Mouse (Mus musculus) heart, adult 2 months (tissue): Measurements from ENCODE around the gene Dnajb11. TPM values are rescaled to one million over a fixed set of nuclear protein-coding genes. Genes with fewer than 3 reads are reported as not detected.

Experiments used
- DNase-seq, 2 experiments: peaks; one replicate each; pipeline ENCODE4 v3.0.0; 2021
- H3K27ac ChIP-seq: fragments of 200-600 bp; 2 replicates; pipeline ENCODE4 v1.8.1; 2022
- H3K27me3 ChIP-seq: fragments of 200-500 bp; 2 replicates; pipeline ENCODE4 v1.6.1; 2012; ENCODE audit warnings: mild to moderate bottlenecking, low read length, inconsistent platforms, mixed read lengths; ENCODE audit not compliant: control insufficient read depth, insufficient read depth
- H3K36me3 ChIP-seq: fragments of 200-500 bp; 2 replicates; pipeline ENCODE4 v1.6.1; 2012; ENCODE audit warnings: low read length, inconsistent platforms; ENCODE audit not compliant: control insufficient read depth, insufficient read depth
- H3K4me1 ChIP-seq: fragments of 200-500 bp; 2 replicates; pipeline ENCODE4 v1.6.1; 2011; ENCODE audit warnings: low read length; ENCODE audit not compliant: control insufficient read depth, insufficient read depth
- H3K4me3 ChIP-seq: fragments of 200-600 bp; 2 replicates; pipeline ENCODE4 v1.8.1; 2022
- H3K79me2 ChIP-seq: fragments of 200-500 bp; replicated peaks from 2 replicates; pipeline ENCODE4 v1.6.1; 2012; ENCODE audit warnings: mild to moderate bottlenecking, inconsistent platforms, low read length, moderate library complexity, mixed read lengths; ENCODE audit not compliant: control insufficient read depth, insufficient read depth
- H3K9ac ChIP-seq: fragments of 200-500 bp; 2 replicates; pipeline ENCODE4 v1.6.1; 2012; ENCODE audit warnings: low read depth, mild to moderate bottlenecking, control low read depth, inconsistent platforms, low read length, mixed read lengths
- CTCF ChIP-seq: fragments of 200-600 bp; IDR thresholded peaks from 2 replicates; pipeline ENCODE4 v1.8.1; 2022; ENCODE audit warnings: antibody characterized with exemption, mild to moderate bottlenecking, moderate library complexity
- EP300 ChIP-seq: fragments of 200-500 bp; IDR thresholded peaks from 2 replicates; pipeline ENCODE4 v1.6.1; 2011; ENCODE audit warnings: low read depth, low read length, control low read depth; ENCODE audit not compliant: insufficient read depth
- POLR2A ChIP-seq: fragments of 200-500 bp; IDR thresholded peaks from 2 replicates; pipeline ENCODE4 v1.6.1; 2011; ENCODE audit warnings: mild to moderate bottlenecking, low read depth, low read length, control low read depth; ENCODE audit not compliant: insufficient read depth
- WGBS: fragments of 180-500 bp; shearing (Covaris S2); methylation state at CpG from one replicate; pipeline ENCODE4 v1.1.7; 2018; 5-methylcytosine and 5-hydroxymethylcytosine counted together
- intact Hi-C: fragments of 180-260 bp; cut with DNase I; formaldehyde crosslinking; loops from one replicate; pipeline ENCODE4 v1.15.1; 2025
- polyA plus RNA-seq: library from polyadenylated mRNA; depleted of rRNA; stranded (reverse); fragments of >200 nt; gene quantifications from 2 replicates; pipeline ENCODE4 v1.2.3, GENCODE M21; 2012
- total RNA-seq, 2 experiments: library from RNA; stranded (reverse); gene quantifications; 2 replicates each; pipeline ENCODE4 v1.2.3; 2021

Gene Dnajb11
- total and polyA plus RNA-seq, 3 experiments = 13.0 to 68.5 (median 59.5) TPM

DNA sequence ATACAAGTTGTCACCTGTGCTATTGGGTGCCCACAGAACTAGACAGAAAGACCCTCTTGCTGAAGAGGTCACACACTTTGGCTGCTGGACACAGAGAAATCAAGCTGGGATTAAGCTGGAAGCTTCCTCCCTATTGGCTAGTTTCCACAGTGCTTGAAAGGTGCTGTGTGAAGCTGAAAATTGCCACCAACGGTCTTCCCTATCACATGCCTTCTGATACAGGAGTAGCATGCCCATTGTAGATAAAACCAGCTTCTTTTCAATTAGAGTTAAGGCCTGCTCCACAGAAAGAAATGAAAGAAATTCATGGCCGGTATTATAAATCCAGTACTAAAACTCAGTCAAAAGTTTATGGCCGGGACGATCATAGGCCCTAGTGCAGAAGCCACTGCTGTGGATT lies 4.9 kb upstream of the Dnajb11 start:
- Histone ChIP-seq H3K27ac (no peak overlapping the region), H3K4me3 (no peak overlapping the region), H3K79me2 (0 out of 2 replicates have a peak, but pooled peaks cover 2% of the 10 kb centered on the region), H3K9ac (no peak overlapping the region), H3K36me3 (no peaks in the 10 kb centered on the region), H3K27me3 (no peaks in the 10 kb centered on the region), H3K4me1 (no peaks in the 10 kb centered on the region; the same call in 1 of the 2 replicates)
- intact Hi-C loops = loop anchor here (10.0 kb wide), 1 partner anchor 848 kb away; the partner anchor contains the start of gene Senp2
- 85% methylated on average over 4 of the region's 4 CpGs for WGBS
- DNase-seq = no peak
- no peak for TF ChIP-seq CTCF
- no peak for TF ChIP-seq POLR2A
- TF ChIP-seq EP300 = no peak

DNA sequence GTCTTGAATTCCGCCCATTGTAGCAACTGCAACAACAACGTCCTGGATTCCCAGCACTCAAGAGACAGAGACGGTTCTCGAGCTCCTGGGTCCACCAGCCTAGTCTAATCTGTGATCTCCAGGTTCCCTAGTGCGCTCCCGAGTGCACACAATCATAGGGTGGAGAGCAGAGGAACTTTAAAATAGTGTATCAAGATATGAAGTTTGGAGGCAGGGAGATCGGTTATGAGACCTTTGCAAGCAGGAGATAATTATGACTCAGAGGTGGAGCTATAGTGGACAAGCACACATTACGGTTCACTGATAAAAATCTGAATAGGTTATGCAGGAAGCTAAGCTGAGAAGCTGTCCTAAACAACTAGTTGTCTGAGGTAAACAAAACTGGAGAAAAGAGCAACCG lies 872 bp upstream of the Dnajb11 start:
- H3K9ac ChIP-seq = peak overlapping the region; percentile 45; the same call in 1 of the 2 replicates
- no peak for TF ChIP-seq CTCF
- no peak for TF ChIP-seq POLR2A
- no peak for TF ChIP-seq EP300
- H3K36me3 ChIP-seq = no peaks in the 10 kb centered on the region
- DNase-seq = no peak
- no peaks in the 10 kb centered on the region for H3K27me3 ChIP-seq
- peak overlapping the region; percentile 86 for H3K27ac ChIP-seq
- intact Hi-C loops = loop anchor here (5.0 to 10.0 kb wide), 2 partner anchors 251 to 852 kb away; partner anchors contain the start of genes Eif4a2 and Senp2
- H3K79me2 ChIP-seq = peaks cover 6% of the 10 kb centered on the region
- peaks cover 4% of the 10 kb centered on the region for H3K4me1 ChIP-seq
- peak overlapping the region; percentile 75 for H3K4me3 ChIP-seq
- 6% methylated on average over 9 of the region's 9 CpGs for WGBS

DNA sequence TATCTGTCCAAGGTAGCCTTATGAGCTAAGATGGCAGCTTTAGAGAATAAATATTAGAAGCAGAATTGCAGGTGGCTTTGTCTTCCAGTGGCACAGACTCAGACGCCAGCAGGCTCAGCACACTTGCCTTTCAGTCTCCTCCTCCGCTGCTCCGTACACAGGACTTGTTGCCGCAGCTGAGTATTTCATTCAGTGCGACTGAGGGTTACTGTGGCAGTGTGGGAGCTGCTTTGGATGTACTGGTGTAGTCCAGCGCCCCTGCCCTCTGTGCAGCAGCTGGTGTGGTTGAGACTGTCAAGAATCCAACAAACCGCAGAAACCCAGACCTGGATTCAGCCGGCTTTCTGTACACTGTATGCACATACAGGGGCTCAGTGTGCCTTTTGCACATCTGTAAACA lies 14.8 kb downstream of the Dnajb11 start:
- no peaks in the 10 kb centered on the region; the same call in 1 of the 2 replicates for H3K36me3 ChIP-seq
- no peaks in the 10 kb centered on the region for H3K27me3 ChIP-seq
- no peak overlapping the region for H3K27ac ChIP-seq
- intact Hi-C loops = no loop called here
- no peaks in the 10 kb centered on the region for H3K79me2 ChIP-seq
- no peak overlapping the region for H3K4me3 ChIP-seq
- DNase-seq = no peak
- 92% methylated on average over 8 of the region's 8 CpGs for WGBS
- no peaks in the 10 kb centered on the region for H3K4me1 ChIP-seq
- TF ChIP-seq POLR2A (no peak), EP300 (no peak), CTCF (no peak)
- H3K9ac ChIP-seq = no peak overlapping the region

DNA sequence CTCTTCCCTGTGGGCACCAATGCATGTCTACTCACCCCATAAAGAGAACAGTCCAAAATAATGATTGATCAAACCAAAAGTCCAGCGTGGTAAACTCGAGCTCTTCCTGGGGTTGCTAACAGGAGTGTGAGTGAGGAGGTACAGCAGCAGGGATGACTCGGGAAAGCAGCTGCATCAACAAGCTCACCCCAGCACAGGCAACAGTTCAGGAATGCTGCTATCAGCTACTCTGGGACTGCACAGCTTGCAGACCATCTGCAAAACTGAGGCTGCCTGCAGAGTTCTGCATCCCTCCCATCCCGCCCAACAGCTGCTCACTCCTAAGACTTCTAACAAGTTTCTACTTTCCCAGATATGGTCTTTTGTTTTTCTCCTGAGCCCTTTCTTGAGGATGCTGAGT lies 15.7 kb downstream of the Dnajb11 start:
- Histone ChIP-seq H3K27me3 (no peaks in the 10 kb centered on the region), H3K4me1 (no peaks in the 10 kb centered on the region), H3K27ac (no peak overlapping the region), H3K9ac (no peak overlapping the region), H3K4me3 (no peak overlapping the region), H3K79me2 (no peaks in the 10 kb centered on the region), H3K36me3 (no peaks in the 10 kb centered on the region; the same call in 1 of the 2 replicates)
- WGBS = 64% methylated on average over 4 of the region's 4 CpGs
- DNase-seq = no peak
- intact Hi-C loops = no loop called here
- TF ChIP-seq CTCF (no peak), EP300 (no peak), POLR2A (no peak)

DNA sequence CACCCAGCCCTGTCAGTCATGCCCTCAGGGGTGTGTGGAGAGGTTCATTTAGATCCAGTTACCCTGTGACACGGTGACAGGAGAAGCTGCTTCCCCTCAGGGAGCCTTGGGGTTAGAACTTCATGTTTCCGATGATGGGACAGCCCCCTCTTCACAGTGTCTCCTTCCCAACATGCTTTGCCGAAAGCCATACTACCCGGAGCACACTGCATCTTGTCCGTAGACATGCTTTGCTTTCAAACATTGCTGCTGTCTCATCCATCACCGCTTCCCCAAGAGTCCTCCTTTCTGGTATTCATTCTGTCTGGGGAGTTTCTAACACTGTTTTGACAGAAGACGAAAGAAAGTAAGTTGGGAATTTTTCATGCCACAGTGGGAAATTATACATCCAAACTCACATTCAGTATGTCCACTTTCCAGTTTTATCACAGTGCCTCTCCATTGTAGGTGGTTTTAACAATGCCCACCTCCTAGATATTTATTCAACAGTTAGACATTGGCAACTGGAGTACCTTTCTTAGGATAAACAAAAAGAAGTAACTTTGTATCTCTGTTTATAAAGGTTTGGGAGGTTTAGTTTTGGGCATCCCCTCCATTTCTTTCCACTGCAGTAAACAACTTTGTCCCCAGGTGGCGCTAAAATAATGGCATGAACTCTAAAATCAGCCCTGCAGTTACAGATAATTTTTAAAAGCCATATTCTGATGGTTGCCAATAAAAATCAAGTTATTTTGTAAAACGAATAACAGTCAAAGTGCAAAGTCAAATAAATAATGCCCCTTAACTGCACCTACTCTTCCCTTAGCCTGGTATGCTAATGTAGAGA lies 18.8 kb downstream of the Dnajb11 start:
- Histone ChIP-seq H3K79me2 (no peaks in the 10 kb centered on the region), H3K27ac (no peak overlapping the region), H3K9ac (no peak overlapping the region), H3K4me3 (no peak overlapping the region), H3K36me3 (no peaks in the 10 kb centered on the region), H3K27me3 (no peaks in the 10 kb centered on the region), H3K4me1 (peaks cover 5% of the 10 kb centered on the region)
- DNase-seq = peak in 1 of 2 experiments; percentile 17
- TF ChIP-seq CTCF = peak; percentile 79
- no peak for TF ChIP-seq POLR2A
- TF ChIP-seq EP300 = no peak
- 41% methylated on average over 9 of the region's 9 CpGs for WGBS
- intact Hi-C loops = loop anchor here (1.0 to 5.0 kb wide), 3 partner anchors 76 to 258 kb away; partner anchors contain the start of gene Hrg

DNA sequence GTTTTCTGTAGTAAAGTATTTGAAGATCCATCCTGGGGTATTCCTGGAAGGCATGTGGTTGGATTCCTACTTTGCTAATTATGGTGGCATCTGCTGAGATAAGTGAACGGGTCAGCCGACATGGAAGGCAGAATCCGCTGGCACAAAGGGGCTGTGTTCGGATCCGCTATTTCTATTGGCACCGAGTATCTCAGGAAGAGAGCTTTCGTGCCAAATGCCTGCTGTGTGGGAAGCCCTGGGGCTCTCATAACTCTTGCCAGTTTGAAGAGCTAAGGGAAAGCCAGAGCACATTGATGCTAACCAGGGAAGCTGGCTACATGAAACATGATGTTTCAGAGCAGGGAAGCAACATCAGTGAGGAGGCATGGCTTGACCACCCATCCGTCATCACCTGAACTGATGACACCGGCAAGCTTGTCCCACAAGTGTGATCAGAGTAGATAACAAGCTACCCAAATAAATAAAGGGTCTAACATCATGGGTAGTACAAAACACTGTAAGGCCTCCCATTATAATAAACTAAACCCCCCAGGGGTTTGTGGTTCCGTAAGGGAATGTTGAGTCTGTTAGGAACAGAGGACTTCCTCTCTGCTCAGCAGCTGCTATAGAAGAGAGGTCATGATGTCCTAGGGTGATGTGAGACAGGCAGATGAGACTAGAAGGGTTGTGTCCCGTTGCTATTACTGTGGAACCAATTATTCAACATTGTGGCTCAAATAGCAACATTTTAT lies 20.2 kb downstream of the Dnajb11 start:
- peak in 1 of 2 experiments; percentile 11 for DNase-seq

More for the DNA sequence above, 20.2 kb downstream of the Dnajb11 start:
- Histone ChIP-seq H3K4me1 (peaks cover 5% of the 10 kb centered on the region), H3K9ac (no peak overlapping the region), H3K27me3 (no peaks in the 10 kb centered on the region), H3K36me3 (no peaks in the 10 kb centered on the region), H3K4me3 (no peak overlapping the region), H3K79me2 (no peaks in the 10 kb centered on the region), H3K27ac (no peak overlapping the region)
- TF ChIP-seq POLR2A (no peak), CTCF (no peak), EP300 (no peak)
- intact Hi-C loops = loop anchor here (2.0 to 5.0 kb wide), 2 partner anchors 74 to 257 kb away; partner anchors contain the start of gene Hrg
- 63% methylated on average over 11 of the region's 11 CpGs for WGBS
